Mouse (Mus musculus) midbrain, postnatal 0 days (tissue): ENCODE measurements around the gene Pdhb. TPM values are rescaled to one million over a fixed set of nuclear protein-coding genes. Genes with fewer than 3 reads are reported as not detected.

Experiments used
- ATAC-seq: fragments of 200-750 bp; cut with Nextera tagmentation; 2 replicates; pipeline ENCODE4 v1.8.0; 2017; ENCODE audit warnings: moderate number of reproducible peaks, mild to moderate bottlenecking, moderate TSS enrichment, moderate library complexity; ENCODE audit not compliant: low FRiP score
- DNase-seq: peaks from one replicate; pipeline ENCODE4 v3.0.0-alpha.2; 2015; ENCODE audit warnings: low spot score
- H3K27ac ChIP-seq: fragments of 300-500 bp; sonication (generic); 2 replicates; pipeline ENCODE4 v1.5.1; 2014; ENCODE audit warnings: low read depth, mild to moderate bottlenecking, low read length, mixed read lengths
- H3K27me3 ChIP-seq: fragments of 300-500 bp; sonication (generic); 2 replicates; pipeline ENCODE4 v1.6.1; 2014; ENCODE audit warnings: low read length, control low read depth, mixed read lengths; ENCODE audit not compliant: insufficient read depth
- H3K36me3 ChIP-seq: fragments of 300-500 bp; sonication (generic); 2 replicates; pipeline ENCODE4 v1.6.1; 2014; ENCODE audit warnings: low read length, control low read depth, mixed read lengths; ENCODE audit not compliant: insufficient read depth
- H3K4me1 ChIP-seq: fragments of 300-500 bp; sonication (generic); 2 replicates; pipeline ENCODE4 v1.6.1; 2014; ENCODE audit warnings: mild to moderate bottlenecking, control low read depth, antibody characterized with exemption, low read length, mixed read lengths; ENCODE audit not compliant: insufficient read depth
- H3K4me2 ChIP-seq: fragments of 300-500 bp; sonication (generic); 2 replicates; pipeline ENCODE4 v1.6.1; 2014; ENCODE audit warnings: low read depth, mild to moderate bottlenecking, low read length, mixed read lengths; ENCODE audit not compliant: poor library complexity, severe bottlenecking
- H3K4me3 ChIP-seq: fragments of 300-500 bp; sonication (generic); 2 replicates; pipeline ENCODE4 v1.5.1; 2014; ENCODE audit warnings: low read depth, mild to moderate bottlenecking, low read length, moderate library complexity
- H3K9ac ChIP-seq: fragments of 300-500 bp; sonication (generic); replicated peaks from 2 replicates; pipeline ENCODE4 v1.6.1; 2014; ENCODE audit warnings: mild to moderate bottlenecking, low read length, moderate library complexity, mixed read lengths; ENCODE audit not compliant: poor library complexity, severe bottlenecking
- H3K9me3 ChIP-seq: fragments of 300-500 bp; sonication (generic); 2 replicates; pipeline ENCODE4 v1.6.1; 2016; ENCODE audit warnings: low read length, control low read depth
- CTCF ChIP-seq: IDR thresholded peaks from 2 replicates; pipeline ENCODE4 v1.5.1; 2016; ENCODE audit warnings: antibody characterized with exemption, mild to moderate bottlenecking
- WGBS: fragments of 180-500 bp; shearing (Covaris S2); extraction: QIAGEN DNeasy Blood & Tissue Kit; methylation state at CpG from one replicate; pipeline ENCODE4 v1.1.7; 2014; 5-methylcytosine and 5-hydroxymethylcytosine counted together
- polyA plus RNA-seq: library from polyadenylated mRNA; unstranded; fragments of >200 nt; fragmentation: Nextera tagmentation; extraction: Ambion mirVana; gene quantifications from 2 replicates; pipeline ENCODE4 v1.2.1, GENCODE M21; 2015
- total RNA-seq: library from RNA; depleted of rRNA; stranded (reverse); fragments of >200 nt; gene quantifications from 2 replicates; pipeline ENCODE4 v1.2.3, GENCODE M21; 2014

Gene Pdhb
- total and polyA plus RNA-seq, 2 experiments from 2014 or later, result 153 to 256 TPM

DNA sequence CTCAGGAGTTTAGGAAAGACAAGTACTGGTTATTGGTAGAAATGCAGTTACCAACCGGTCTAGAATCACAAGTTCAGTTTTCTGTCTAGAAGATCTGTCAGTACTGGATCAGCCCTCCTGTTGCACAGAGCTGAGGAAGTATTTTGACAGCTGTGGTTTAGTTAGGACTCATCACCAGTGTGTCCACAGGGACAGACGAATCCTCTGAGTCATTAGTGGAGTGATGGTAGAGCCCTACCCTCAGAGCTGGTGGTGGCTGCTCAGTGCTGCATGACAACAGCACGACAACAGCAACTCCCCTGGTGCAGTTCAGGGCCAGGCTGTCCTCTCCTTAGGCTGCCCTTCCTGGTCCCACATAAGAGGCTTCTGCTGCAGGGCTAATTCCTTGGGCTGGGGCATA is 18.8 kb downstream of the Pdhb start:
- no peaks in the 10 kb centered on the region for H3K27me3 ChIP-seq
- WGBS, result 83% methylated on average over 3 of the region's 3 CpGs
- no peaks in the 10 kb centered on the region for H3K4me1 ChIP-seq
- no peak overlapping the region for H3K27ac ChIP-seq
- H3K36me3 ChIP-seq, result peaks cover 44% of the 10 kb centered on the region
- no peak for ATAC-seq
- no peak for DNase-seq
- TF ChIP-seq CTCF, result no peak
- no peak overlapping the region for H3K9ac ChIP-seq
- H3K9me3 ChIP-seq, result no peaks in the 10 kb centered on the region
- no peak overlapping the region for H3K4me2 ChIP-seq
- H3K4me3 ChIP-seq, result no peak overlapping the region

DNA sequence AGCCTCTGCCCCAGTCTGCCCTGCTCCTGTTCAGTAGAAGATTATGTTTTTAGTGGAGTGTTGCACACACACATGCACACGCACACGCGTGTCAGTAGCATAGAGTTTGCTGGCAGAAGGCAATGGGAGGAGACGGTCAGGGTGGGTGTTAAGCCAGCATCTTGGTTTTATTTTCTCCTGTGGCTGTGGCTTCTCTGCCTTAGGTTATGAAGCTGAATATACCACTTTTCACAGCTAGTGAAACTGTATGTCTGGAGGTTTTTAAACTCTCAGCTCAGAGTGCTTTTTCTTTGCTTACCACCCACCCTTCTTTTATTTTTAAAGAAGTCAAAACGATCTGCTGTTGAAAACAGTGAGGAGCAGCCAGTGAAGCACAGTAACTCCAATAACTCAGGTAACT is 21.1 kb downstream of the Pdhb start:
- 95% methylated on average over 5 of the region's 5 CpGs for WGBS
- Histone ChIP-seq H3K9ac (no peak overlapping the region), H3K4me1 (no peaks in the 10 kb centered on the region), H3K4me2 (no peak overlapping the region), H3K27ac (no peak overlapping the region), H3K4me3 (no peak overlapping the region), H3K27me3 (no peaks in the 10 kb centered on the region), H3K9me3 (no peaks in the 10 kb centered on the region), H3K36me3 (peaks cover 50% of the 10 kb centered on the region)
- no peak for DNase-seq
- TF ChIP-seq CTCF, result no peak
- no peak for ATAC-seq

DNA sequence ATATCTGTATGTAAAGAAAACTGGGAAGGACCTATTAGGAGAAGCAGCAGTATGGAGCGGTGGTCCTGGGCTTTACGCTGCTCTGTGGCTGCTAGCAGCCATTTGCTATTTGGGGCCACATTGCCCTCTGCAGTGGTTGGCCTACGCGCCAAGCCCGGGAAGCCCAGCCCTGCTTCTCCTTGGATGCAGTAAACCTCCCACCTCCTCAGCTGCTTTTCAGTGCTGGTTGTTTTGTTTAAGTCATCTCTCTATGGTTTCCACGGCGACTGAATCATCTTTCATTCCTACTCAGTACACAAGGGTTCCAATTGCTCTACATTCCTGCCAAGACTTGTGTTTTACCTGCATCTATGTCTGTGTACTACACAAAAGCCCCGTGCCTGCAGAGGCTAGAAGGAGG is 24.0 kb downstream of the Pdhb start:
- Histone ChIP-seq H3K4me1 (no peaks in the 10 kb centered on the region), H3K9ac (no peak overlapping the region), H3K36me3 (peaks cover 64% of the 10 kb centered on the region), H3K4me2 (no peak overlapping the region), H3K4me3 (no peak overlapping the region), H3K9me3 (no peaks in the 10 kb centered on the region), H3K27me3 (no peaks in the 10 kb centered on the region), H3K27ac (no peak overlapping the region)
- TF ChIP-seq CTCF, result no peak
- ATAC-seq (no peak), DNase-seq (no peak)
- 83% methylated on average over 8 of the region's 8 CpGs for WGBS

DNA sequence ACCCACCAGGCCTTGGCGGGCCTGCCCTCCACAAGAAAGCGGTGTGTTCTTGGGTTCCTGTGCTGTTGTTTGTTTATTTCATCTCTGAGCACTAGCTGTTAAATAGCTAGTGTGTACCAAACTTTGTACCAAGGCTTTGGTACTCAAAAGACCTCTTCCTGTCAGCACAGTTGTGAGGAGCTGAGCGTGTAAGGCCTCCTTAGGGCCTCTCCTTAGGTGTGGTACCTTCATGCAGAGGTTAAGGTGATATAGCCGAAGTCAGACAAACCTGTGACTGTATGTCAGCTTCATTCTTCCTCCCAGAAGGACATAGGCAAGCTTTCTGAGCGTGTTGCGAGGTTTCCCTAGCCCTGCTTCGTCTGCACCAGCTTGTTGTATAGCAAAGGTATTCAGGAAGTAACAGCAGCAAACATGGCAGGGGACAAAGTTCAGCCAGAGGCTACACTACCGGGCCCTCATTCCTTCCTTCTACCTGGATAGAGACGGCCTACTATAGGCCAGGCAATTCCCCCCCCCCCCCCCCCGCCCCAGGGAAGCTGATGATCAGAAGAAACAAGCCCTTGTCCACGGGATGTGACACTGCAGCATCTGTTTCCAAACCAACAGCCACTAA is 26.1 kb downstream of the Pdhb start:
- Histone ChIP-seq H3K4me1 (no peaks in the 10 kb centered on the region), H3K9me3 (no peaks in the 10 kb centered on the region), H3K27me3 (no peaks in the 10 kb centered on the region), H3K9ac (no peak overlapping the region), H3K27ac (no peak overlapping the region), H3K4me3 (no peak overlapping the region), H3K36me3 (peaks cover 59% of the 10 kb centered on the region), H3K4me2 (no peak overlapping the region)
- DNase-seq (no peak), ATAC-seq (no peak)
- WGBS, result 92% methylated on average over 9 of the region's 11 CpGs
- TF ChIP-seq CTCF, result no peak

DNA sequence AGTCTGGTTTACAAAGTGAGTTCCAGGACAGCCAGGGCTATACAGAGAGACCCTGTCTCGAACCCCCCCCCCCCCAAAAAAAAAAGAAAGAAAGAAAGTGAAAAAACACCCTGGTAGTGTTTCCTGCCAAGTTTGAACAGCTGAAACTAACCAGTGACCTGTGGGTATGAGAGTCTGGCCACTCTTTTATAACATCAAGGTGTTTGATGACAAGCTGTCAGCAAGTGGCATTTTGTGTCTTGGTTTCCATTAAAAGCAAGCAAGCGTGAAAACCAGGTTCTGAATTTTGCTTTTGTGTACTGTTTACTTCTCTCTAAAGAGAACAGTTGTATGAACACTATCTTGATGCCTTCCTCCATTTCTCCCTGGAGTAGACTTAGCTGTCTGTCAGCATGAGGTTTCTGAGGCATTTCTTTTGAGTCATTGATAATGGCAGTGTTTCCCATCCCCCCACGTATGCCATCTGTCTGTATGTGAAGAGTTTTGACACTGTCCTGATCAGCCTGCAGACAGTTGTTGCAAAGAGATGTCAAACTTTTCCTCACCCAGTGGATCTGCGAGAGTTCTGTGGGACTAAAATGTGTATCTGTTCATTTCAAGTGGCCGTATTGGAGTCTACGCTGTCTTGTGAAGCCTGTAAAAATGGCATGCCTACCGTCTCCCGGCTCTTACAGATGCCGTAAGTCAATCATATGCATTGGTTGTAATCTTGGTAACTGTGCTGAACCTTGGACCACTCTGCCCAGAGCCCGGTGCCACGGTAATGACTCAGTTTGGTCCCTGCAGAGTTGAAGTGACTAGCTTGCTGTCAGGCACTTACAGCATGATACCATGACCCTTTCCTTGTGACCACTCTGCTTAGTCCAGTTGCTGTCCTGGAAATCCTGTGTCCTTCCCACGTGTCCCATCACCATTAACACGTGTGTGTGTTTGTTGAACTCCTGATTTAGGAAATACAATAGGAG is 26.9 kb downstream of the Pdhb start:
- no peak for ATAC-seq
- Histone ChIP-seq H3K4me3 (no peak overlapping the region), H3K36me3 (peaks cover 55% of the 10 kb centered on the region), H3K9me3 (no peaks in the 10 kb centered on the region), H3K9ac (no peak overlapping the region), H3K4me1 (no peaks in the 10 kb centered on the region), H3K27ac (no peak overlapping the region), H3K4me2 (no peak overlapping the region), H3K27me3 (no peaks in the 10 kb centered on the region)
- no peak for DNase-seq
- WGBS, result 90% methylated on average over 13 of the region's 13 CpGs
- no peak for TF ChIP-seq CTCF

DNA sequence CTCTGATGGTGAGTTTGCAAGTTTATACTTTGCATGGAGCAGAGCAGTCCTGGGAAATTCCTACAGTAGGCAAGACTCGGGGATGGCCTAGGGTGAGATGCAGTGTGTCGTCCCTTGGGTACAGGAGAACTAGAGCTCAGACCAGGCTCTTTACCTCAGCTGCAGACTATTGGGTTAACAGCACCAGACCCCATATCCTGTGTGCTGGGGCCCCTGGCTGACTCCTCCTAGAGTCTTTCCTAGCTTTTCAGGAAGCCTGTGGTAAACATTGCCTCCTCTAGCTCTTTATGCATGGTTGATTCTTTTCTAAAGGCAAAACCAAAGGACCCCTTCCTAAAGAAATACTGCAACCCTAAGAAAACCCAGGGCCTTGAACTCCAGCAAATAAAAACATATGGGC is 31.7 kb downstream of the Pdhb start:
- Histone ChIP-seq H3K4me1 (no peaks in the 10 kb centered on the region), H3K36me3 (peaks cover 57% of the 10 kb centered on the region), H3K9me3 (no peaks in the 10 kb centered on the region), H3K4me2 (no peak overlapping the region), H3K27ac (no peak overlapping the region), H3K9ac (no peak overlapping the region), H3K27me3 (no peaks in the 10 kb centered on the region), H3K4me3 (no peak overlapping the region)
- DNase-seq (no peak), ATAC-seq (no peak)
- WGBS, result 62% methylated on average over 2 of the region's 2 CpGs
- no peak for TF ChIP-seq CTCF
